Mouse (Mus musculus) megakaryocyte-erythroid progenitor cell, adult 5-6 weeks (primary cell): ENCODE data around the gene Dpysl4. TPM values are rescaled to one million over a fixed set of nuclear protein-coding genes. Genes with fewer than 3 reads are reported as not detected.

Source experiments
- ATAC-seq: replicated peaks from 2 replicates; pipeline ENCODE4 v1.8.0; 2016; ENCODE audit warnings: mild to moderate bottlenecking, inconsistent platforms; ENCODE audit not compliant: severe bottlenecking, poor library complexity, low FRiP score, low TSS enrichment
- total RNA-seq, 2 experiments: library from RNA; stranded (forward) in 1 of 2; stranded (reverse) in 1 of 2; fragments of 200-1000, 215-1000 nt in 1 of 2; fragments of >200 nt in 1 of 2; fragmentation: Nextera tagmentation in 1 of 2; gene quantifications; 2 replicates each; pipeline ENCODE4 v1.2.3; 2014 to 2017

Gene Dpysl4
- total RNA-seq, 2 experiments from 2014 or later: not detected

DNA sequence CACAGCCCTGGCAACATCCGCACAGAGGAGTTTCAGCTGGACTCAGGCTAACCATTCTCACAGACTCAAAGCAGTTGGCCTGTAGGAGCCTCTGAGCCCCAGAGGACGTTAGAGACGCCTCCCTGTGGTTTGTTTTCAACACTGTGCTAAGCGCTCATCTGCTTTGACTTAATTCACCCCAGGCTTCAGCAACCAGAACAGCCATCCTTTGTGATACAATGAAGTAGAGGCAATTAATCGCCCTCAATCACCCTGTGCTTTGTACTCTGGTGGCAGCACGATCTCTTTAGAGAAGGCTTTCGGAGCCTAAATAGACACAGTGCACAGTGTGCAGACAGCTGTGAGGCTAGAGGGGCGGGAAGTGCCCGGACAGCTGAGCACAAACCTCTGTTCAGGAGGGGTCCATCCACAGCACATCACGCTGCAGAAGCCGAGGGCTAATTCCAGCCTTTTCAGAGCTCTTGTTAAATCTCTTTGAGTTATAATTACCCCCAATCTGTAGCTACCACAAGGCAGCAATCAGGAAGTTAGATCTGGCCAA lies 54.2 kb downstream of the Dpysl4 start:
- ATAC-seq: no peak

DNA sequence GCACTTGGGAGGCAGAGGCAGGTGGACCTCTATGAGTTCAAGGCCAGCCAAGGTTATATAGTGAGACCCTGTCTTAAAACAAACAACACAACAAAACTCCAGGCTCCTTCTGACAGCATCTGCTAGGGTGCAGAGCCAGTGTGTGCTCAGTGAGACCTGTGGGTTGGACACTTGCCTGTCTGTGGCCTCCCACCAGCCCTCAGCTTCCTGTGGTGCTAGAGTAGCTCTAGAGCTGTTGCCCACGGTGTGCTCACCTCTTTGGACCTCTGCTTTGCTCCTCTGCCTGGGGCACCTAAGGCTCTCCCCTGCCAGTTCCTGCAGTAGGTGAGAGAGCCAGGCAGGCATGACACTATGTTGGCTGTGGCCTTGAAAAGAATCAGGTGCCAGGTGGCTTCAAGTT lies 58.0 kb downstream of the Dpysl4 start:
- no peak for ATAC-seq

DNA sequence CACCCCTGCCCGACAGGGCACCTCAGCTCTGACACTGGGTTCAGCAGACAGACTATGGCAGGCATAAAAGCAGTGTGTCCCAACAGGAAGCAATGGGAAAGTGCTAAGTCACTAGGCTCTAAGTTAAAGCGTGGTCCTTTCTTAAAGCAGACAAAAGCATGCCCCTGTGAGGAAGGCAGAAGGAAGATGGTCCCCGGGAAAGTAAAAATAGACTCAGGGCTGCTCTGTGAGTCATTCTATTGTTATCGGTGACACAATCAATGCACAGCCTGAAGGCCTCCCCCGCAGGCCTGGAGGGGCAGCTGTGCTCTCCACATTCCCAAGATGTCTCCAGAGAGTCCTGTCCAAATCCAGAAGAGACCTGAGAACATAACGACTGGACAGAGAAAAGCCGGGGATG lies 60.1 kb downstream of the Dpysl4 start:
- no peak for ATAC-seq

DNA sequence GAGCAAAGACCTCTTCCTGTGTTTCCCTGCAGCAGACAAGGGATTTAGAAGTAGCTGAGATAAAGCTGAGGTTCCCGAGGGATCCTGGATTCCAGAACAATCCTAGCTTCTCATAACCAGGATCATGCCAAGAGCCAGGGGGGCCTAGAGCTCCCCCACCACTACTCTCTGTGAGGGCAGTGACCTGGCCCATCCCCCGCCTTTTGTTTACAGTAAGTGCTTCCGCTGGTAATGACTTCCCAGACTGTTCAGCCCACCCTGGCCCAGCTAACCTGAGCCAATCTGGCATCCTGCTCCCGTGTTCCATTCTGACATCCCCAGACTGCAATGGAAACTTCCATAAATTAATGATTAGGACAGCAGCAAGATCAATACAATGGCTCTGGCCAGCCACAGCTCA lies 61.6 kb downstream of the Dpysl4 start:
- ATAC-seq: no peak

DNA sequence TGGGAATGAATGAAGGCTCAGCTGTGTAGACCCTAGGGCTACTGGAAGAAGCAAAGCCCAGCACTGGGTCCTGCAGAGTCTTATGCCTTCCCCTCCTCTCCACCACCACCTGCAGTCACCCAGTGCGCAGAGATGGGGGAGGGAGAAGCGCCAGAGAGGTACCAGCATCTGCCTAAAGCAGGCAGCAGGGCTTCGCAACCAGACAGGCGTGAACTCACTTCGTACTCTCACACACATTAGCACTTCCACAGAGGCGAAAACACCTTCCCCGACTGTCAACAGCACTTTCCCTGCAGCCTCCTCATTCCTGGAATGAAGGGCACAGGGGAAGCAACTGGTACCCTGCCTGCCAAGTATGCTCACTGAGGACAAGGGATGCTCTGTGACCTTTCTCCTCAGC lies 63.6 kb downstream of the Dpysl4 start:
- ATAC-seq: no peak

DNA sequence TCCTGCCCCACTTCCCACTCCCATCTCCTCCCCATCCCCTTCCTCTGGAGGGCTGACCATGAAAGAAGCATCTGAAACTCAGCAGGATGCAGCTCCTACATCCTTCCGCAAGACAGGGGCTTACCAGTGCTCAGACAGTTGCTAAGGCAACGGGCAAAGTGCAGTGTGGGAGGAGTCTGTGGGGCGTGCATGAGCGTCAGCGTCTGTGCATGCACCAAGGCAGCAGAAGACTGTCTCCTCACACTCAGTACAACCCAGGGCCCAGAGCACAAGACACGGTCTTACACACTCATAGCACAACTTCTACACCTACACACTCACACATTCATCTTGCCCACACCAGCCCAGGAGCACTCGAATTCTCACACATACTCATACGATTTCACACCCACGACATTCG lies 65.3 kb downstream of the Dpysl4 start:
- 0 out of 2 replicates have a peak, but pooled peaks have one; percentile 22 for ATAC-seq

Other genes starting within 250 kb of the Dpysl4 start
- 35.9 and 38.2 TPM in 2 replicates for gene Ppp2r2d, start 239.9 kb upstream of the Dpysl4 start, total RNA-seq (2014; fragmentation: Nextera tagmentation)
- gene Ppp2r2d, start 239.9 kb upstream of the Dpysl4 start, total RNA-seq (2017): 36.1 and 38.2 TPM in 2 replicates
- gene Mapk1ip1, start 239.7 kb upstream of the Dpysl4 start, total RNA-seq (2014; fragmentation: Nextera tagmentation): 8.1 and 24.0 TPM in 2 replicates
- 0.33 and 5.4 TPM in 2 replicates for gene Mapk1ip1, start 239.7 kb upstream of the Dpysl4 start, total RNA-seq (2017)
- gene Bnip3, start 176.5 kb upstream of the Dpysl4 start, total RNA-seq (2014; fragmentation: Nextera tagmentation): 3.5 and 14.2 TPM in 2 replicates
- gene Bnip3, start 176.5 kb upstream of the Dpysl4 start, total RNA-seq (2017): 13.0 and 15.1 TPM in 2 replicates
- not detected in 2 replicates for gene Jakmip3, start 145.3 kb upstream of the Dpysl4 start, total RNA-seq (2014; fragmentation: Nextera tagmentation)
- not detected in 2 replicates for gene Jakmip3, start 145.3 kb upstream of the Dpysl4 start, total RNA-seq (2017)
- gene Lrrc27, start 127.0 kb downstream of the Dpysl4 start, total RNA-seq (2014; fragmentation: Nextera tagmentation): 2.4 TPM in 1 of 2 replicates, not detected in the other
- 0.56 and 1.4 TPM in 2 replicates for gene Lrrc27, start 127.0 kb downstream of the Dpysl4 start, total RNA-seq (2017)
- gene Stk32c, start 127.3 kb downstream of the Dpysl4 start, total RNA-seq (2014; fragmentation: Nextera tagmentation): not detected in 2 replicates
- gene Stk32c, start 127.3 kb downstream of the Dpysl4 start, total RNA-seq (2017): 0.88 TPM in 1 of 2 replicates, not detected in the other
- 1.4 and 2.4 TPM in 2 replicates for gene Pwwp2b, start 162.5 kb downstream of the Dpysl4 start, total RNA-seq (2014; fragmentation: Nextera tagmentation)
- 1.1 and 2.1 TPM in 2 replicates for gene Pwwp2b, start 162.5 kb downstream of the Dpysl4 start, total RNA-seq (2017)